8 mouse cellular contexts compared by ENCODE assay signal in the genomic region with DNA sequence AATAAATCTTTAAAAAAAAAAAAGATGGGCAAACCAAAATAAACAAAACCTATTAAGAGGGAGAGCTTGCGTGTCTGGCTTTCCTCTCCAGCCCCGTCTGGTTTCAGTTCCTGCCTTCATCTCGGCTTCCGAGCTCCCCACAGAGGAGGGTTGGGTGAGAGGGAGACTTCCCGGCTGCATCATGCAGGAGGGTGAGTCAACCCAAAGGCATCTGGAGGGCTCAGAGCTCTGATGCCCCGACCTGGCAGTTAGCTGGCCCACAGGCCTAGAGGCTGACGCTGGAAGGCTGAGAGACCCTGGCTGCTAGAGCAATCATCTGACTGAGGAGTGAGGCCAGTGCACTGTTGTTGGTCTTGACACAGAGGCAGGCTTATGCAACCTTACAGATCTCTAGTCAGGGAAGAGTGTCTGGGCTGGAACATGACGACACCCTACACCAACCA. TPM values are rescaled to one million over a fixed set of nuclear protein-coding genes. Genes with fewer than 3 reads are reported as not detected.
DNase-seq lines count a peak whose midpoint lies in the region; ATAC-seq and TF ChIP-seq lines count a peak whose summit lies in the region.
"Had no signal": no experiment of that assay in that cellular context is flagged by ENCODE, and none has a peak within 500 bp of the region (broad histone marks: within the 10 kb centered on the region; RNA-seq: fewer than 3 reads in every experiment).

No protein-coding gene starts in this region.

- H3K36me3 ChIP-seq in ES-Bruce4 (ENCODE audit: control insufficient read depth, insufficient read depth, low read length, poor library complexity, severe bottlenecking), result peaks cover 52% of the 10 kb centered on the region
- H3K36me3 ChIP-seq in embryonic facial prominence, embryonic 15.5 days, result peaks cover 62% of the 10 kb centered on the region
- H3K36me3 ChIP-seq in kidney, embryonic 14.5 days (ENCODE audit: control insufficient read depth, insufficient read depth, low read length), result peaks cover 65% of the 10 kb centered on the region
- H3K36me3 ChIP-seq in thymus, adult 2 months (ENCODE audit: control insufficient read depth, insufficient read depth, low read length), result peaks cover 28% of the 10 kb centered on the region

- no peak overlapping the region for H3K4me2 ChIP-seq in embryonic facial prominence, embryonic 15.5 days (replicated peaks)
- H3K4me2 ChIP-seq in kidney, embryonic 14.5 days (replicated peaks; ENCODE audit: low read depth, low read length), result no peak overlapping the region
- H3K4me2 ChIP-seq: embryonic facial prominence, embryonic 12.5 days had no signal

- intact Hi-C loops in heart, postnatal 14 days (cut with DNase I), result no loop called here

- no peak for TF ChIP-seq CTCF in ES-Bruce4 (IDR thresholded peaks at IDR 0.05; ENCODE audit: low read depth, low read length)
- TF ChIP-seq CTCF in thymus, adult 2 months (IDR thresholded peaks at IDR 0.05; ENCODE audit: borderline replicate concordance, control insufficient read depth, extremely low read depth, insufficient read depth, low read length, poor library complexity), result no peak

- no peaks in the 10 kb centered on the region for H3K4me1 ChIP-seq in ES-Bruce4 (ENCODE audit: control insufficient read depth, insufficient read depth, low read length)
- 0 out of 2 replicates have a peak, but pooled peaks cover 3% of the 10 kb centered on the region for H3K4me1 ChIP-seq in embryonic facial prominence, embryonic 15.5 days
- H3K4me1 ChIP-seq in kidney, embryonic 14.5 days (ENCODE audit: control insufficient read depth, insufficient read depth, low read length), result no peaks in the 10 kb centered on the region
- no peaks in the 10 kb centered on the region for H3K4me1 ChIP-seq in thymus, adult 2 months (replicated peaks; ENCODE audit: control insufficient read depth, insufficient read depth, low read length)
- H3K4me1 ChIP-seq: embryonic facial prominence, embryonic 12.5 days had no signal

- peak; percentile 49; the same call in 1 of the 2 replicates for ATAC-seq in embryonic facial prominence, embryonic 15.5 days (ENCODE audit: insufficient number of reproducible peaks, low FRiP score, low TSS enrichment, low read depth)
- peak; percentile 66 for ATAC-seq in megakaryocyte progenitor cell, adult 5-6 weeks (replicated peaks; ENCODE audit: poor library complexity)
- no peak for ATAC-seq in kidney, embryonic 14.5 days (ENCODE audit: low FRiP score, low TSS enrichment)

- WGBS in embryonic facial prominence, embryonic 15.5 days, result 52% methylated on average over 8 of the region's 8 CpGs
- WGBS in kidney, embryonic 14.5 days, result 74% methylated on average over 8 of the region's 8 CpGs
- 95% methylated on average over 8 of the region's 8 CpGs for WGBS in thymus, adult 2 months

- H3K27me3 ChIP-seq in ES-Bruce4 (ENCODE audit: control insufficient read depth, insufficient read depth, low read length, poor library complexity, severe bottlenecking), result no peaks in the 10 kb centered on the region
- no peaks in the 10 kb centered on the region for H3K27me3 ChIP-seq in embryonic facial prominence, embryonic 15.5 days
- H3K27me3 ChIP-seq in kidney, embryonic 14.5 days (ENCODE audit: control insufficient read depth, insufficient read depth, low read length), result no peaks in the 10 kb centered on the region
- H3K27me3 ChIP-seq in thymus, adult 2 months (ENCODE audit: control insufficient read depth, insufficient read depth, low read length), result no peaks in the 10 kb centered on the region
- H3K27me3 ChIP-seq: embryonic facial prominence, embryonic 12.5 days had no signal

- DNase-seq in A20 (ENCODE audit: low read depth, low spot score), result peak; percentile 60
- DNase-seq in heart, postnatal 14 days, result peak; percentile 73 to 77
- DNase-seq in thymus, adult 2 months, result no peak

- H3K9me3 ChIP-seq in ES-Bruce4 (replicated peaks; ENCODE audit: control insufficient read depth, insufficient read depth, low read length, poor library complexity, severe bottlenecking), result no peaks in the 10 kb centered on the region
- no peaks in the 10 kb centered on the region for H3K9me3 ChIP-seq in embryonic facial prominence, embryonic 15.5 days (replicated peaks)
- no peaks in the 10 kb centered on the region for H3K9me3 ChIP-seq in kidney, embryonic 14.5 days (ENCODE audit: control insufficient read depth, low read length)
- H3K9me3 ChIP-seq: embryonic facial prominence, embryonic 12.5 days had no signal

- no peak overlapping the region for H3K4me3 ChIP-seq in ES-Bruce4 (ENCODE audit: low read depth, low read length)
- no peak overlapping the region for H3K4me3 ChIP-seq in embryonic facial prominence, embryonic 15.5 days (replicated peaks)
- H3K4me3 ChIP-seq in kidney, embryonic 14.5 days (ENCODE audit: low read length), result no peak overlapping the region
- no peak overlapping the region for H3K4me3 ChIP-seq in thymus, adult 2 months (ENCODE audit: control insufficient read depth, insufficient read depth, low read length)
- H3K4me3 ChIP-seq: embryonic facial prominence, embryonic 12.5 days had no signal

- TF ChIP-seq EP300 in ES-Bruce4 (IDR thresholded peaks at IDR 0.05; ENCODE audit: insufficient read depth, low read depth, low read length), result no peak

- peak overlapping the region; percentile 1; the same call in 1 of the 2 replicates for H3K27ac ChIP-seq in ES-Bruce4 (ENCODE audit: insufficient read depth, low read length)
- H3K27ac ChIP-seq in embryonic facial prominence, embryonic 15.5 days (replicated peaks), result no peak overlapping the region
- no peak overlapping the region for H3K27ac ChIP-seq in kidney, embryonic 14.5 days (ENCODE audit: low read depth, low read length)
- no peak overlapping the region for H3K27ac ChIP-seq in thymus, adult 2 months (ENCODE audit: control insufficient read depth, insufficient read depth, low read length)
- H3K27ac ChIP-seq: embryonic facial prominence, embryonic 12.5 days had no signal

- TF ChIP-seq POLR2A in ES-Bruce4 (IDR thresholded peaks at IDR 0.05; ENCODE audit: insufficient read depth, low read length), result no peak
- no peak for TF ChIP-seq POLR2A in thymus, adult 2 months (IDR thresholded peaks at IDR 0.05; ENCODE audit: control insufficient read depth, extremely low read depth, insufficient read depth, low read length, poor library complexity)

- H3K9ac ChIP-seq in ES-Bruce4 (ENCODE audit: low read depth, poor library complexity, severe bottlenecking), result no peak overlapping the region
- no peak overlapping the region for H3K9ac ChIP-seq in embryonic facial prominence, embryonic 15.5 days
- no peak overlapping the region for H3K9ac ChIP-seq in kidney, embryonic 14.5 days (ENCODE audit: low read depth, low read length)
- H3K9ac ChIP-seq: embryonic facial prominence, embryonic 12.5 days had no signal

RNA-seq across cellular contexts. Expression of a gene that starts 23.1 kb away (rescaled TPM):
- polyA plus RNA-seq in ES-Bruce4 (2011; ENCODE audit: insufficient read depth, insufficient read length, low read depth, missing spikeins), result 120 and 134 TPM in 2 replicates
- 144 and 158 TPM in 2 replicates for polyA plus RNA-seq in embryonic facial prominence, embryonic 15.5 days (2015; fragmentation: Nextera tagmentation; extraction: Ambion mirVana)
- total RNA-seq in heart, postnatal 14 days (2021), result 10 to 100 TPM; 68.5 to 71.1 TPM
- total RNA-seq in megakaryocyte progenitor cell, adult 5-6 weeks (2015), result 27.7 and 27.9 TPM in 2 replicates
- 17.5 and 24.2 TPM in 2 replicates for total RNA-seq in megakaryocyte progenitor cell, adult 5-6 weeks (2017)
- polyA plus RNA-seq in kidney, embryonic 14.5 days (2014; fragmentation: Nextera tagmentation; extraction: Ambion mirVana), result 225 and 229 TPM in 2 replicates
- 77.5 and 88.2 TPM in 2 replicates for polyA plus RNA-seq in thymus, adult 2 months (2012; rRNA removed)

RNA-seq across cellular contexts. Expression of a gene that starts 23.3 kb away (rescaled TPM):
- polyA plus RNA-seq in ES-Bruce4 (2011; ENCODE audit: insufficient read depth, insufficient read length, low read depth, missing spikeins), result 101 TPM in 2 replicates
- polyA plus RNA-seq in embryonic facial prominence, embryonic 15.5 days (2015; fragmentation: Nextera tagmentation; extraction: Ambion mirVana), result 49.5 and 52.9 TPM in 2 replicates
- 10 to 100 TPM; 61.0 to 62.1 TPM for total RNA-seq in heart, postnatal 14 days (2021)
- total RNA-seq in megakaryocyte progenitor cell, adult 5-6 weeks (2015), result 38.8 and 39.5 TPM in 2 replicates
- total RNA-seq in megakaryocyte progenitor cell, adult 5-6 weeks (2017), result 44.8 and 45.1 TPM in 2 replicates
- 54.7 and 63.6 TPM in 2 replicates for polyA plus RNA-seq in kidney, embryonic 14.5 days (2014; fragmentation: Nextera tagmentation; extraction: Ambion mirVana)
- polyA plus RNA-seq in thymus, adult 2 months (2012; rRNA removed), result 52.5 and 60.8 TPM in 2 replicates

RNA-seq across cellular contexts. Expression of a gene that starts 50.2 kb away (rescaled TPM):
- 14.7 and 17.5 TPM in 2 replicates for polyA plus RNA-seq in ES-Bruce4 (2011; ENCODE audit: insufficient read depth, insufficient read length, low read depth, missing spikeins)
- polyA plus RNA-seq in embryonic facial prominence, embryonic 15.5 days (2015; fragmentation: Nextera tagmentation; extraction: Ambion mirVana), result 7.6 and 9.0 TPM in 2 replicates
- 10 to 100 TPM; 19.4 to 20.9 TPM for total RNA-seq in heart, postnatal 14 days (2021)
- 0.17 TPM in 1 of 2 replicates, not detected in the other for total RNA-seq in megakaryocyte progenitor cell, adult 5-6 weeks (2015)
- total RNA-seq in megakaryocyte progenitor cell, adult 5-6 weeks (2017), result not detected in 2 replicates
- polyA plus RNA-seq in kidney, embryonic 14.5 days (2014; fragmentation: Nextera tagmentation; extraction: Ambion mirVana), result 3.2 and 4.4 TPM in 2 replicates
- 3.9 and 5.4 TPM in 2 replicates for polyA plus RNA-seq in thymus, adult 2 months (2012; rRNA removed)

RNA-seq across cellular contexts. Expression of a gene that starts 50.2 kb away (rescaled TPM):
- polyA plus RNA-seq in ES-Bruce4 (2011; ENCODE audit: insufficient read depth, insufficient read length, low read depth, missing spikeins), result 15.0 and 19.4 TPM in 2 replicates
- polyA plus RNA-seq in embryonic facial prominence, embryonic 15.5 days (2015; fragmentation: Nextera tagmentation; extraction: Ambion mirVana), result 23.4 and 27.9 TPM in 2 replicates
- 10 to 100 TPM; 30.5 to 34.5 TPM for total RNA-seq in heart, postnatal 14 days (2021)
- total RNA-seq in megakaryocyte progenitor cell, adult 5-6 weeks (2015), result 1.5 and 2.0 TPM in 2 replicates
- total RNA-seq in megakaryocyte progenitor cell, adult 5-6 weeks (2017), result 5.0 and 7.2 TPM in 2 replicates
- polyA plus RNA-seq in kidney, embryonic 14.5 days (2014; fragmentation: Nextera tagmentation; extraction: Ambion mirVana), result 15.8 and 16.9 TPM in 2 replicates
- 28.8 and 29.5 TPM in 2 replicates for polyA plus RNA-seq in thymus, adult 2 months (2012; rRNA removed)
